Mouse (Mus musculus) MEL (cell line): Measurements from ENCODE around the gene Cntrl. TPM values are rescaled to one million over a fixed set of nuclear protein-coding genes. Genes with fewer than 3 reads are reported as not detected.

Source experiments
- DNase-seq: peaks from one replicate; pipeline ENCODE4 v3.0.0; 2011; ENCODE audit warnings: low read depth, low spot score
- H3K27ac ChIP-seq: 2 replicates; pipeline ENCODE4 v1.5.1; 2012; ENCODE audit warnings: low read depth, mild to moderate bottlenecking, control low read depth, low read length, moderate library complexity; ENCODE audit not compliant: control insufficient read depth
- H3K27me3 ChIP-seq, 2 experiments: fragments of 150-350 bp in 1 of 2; sonication (generic) in 1 of 2; 2 replicates each; pipeline ENCODE4 v1.6.1; 2012; ENCODE audit warnings: low read length in 2 of 2, mild to moderate bottlenecking in 2 of 2, improper control_type of control experiment in 1 of 2, moderate library complexity in 1 of 2; ENCODE audit not compliant: insufficient read depth in 2 of 2, control insufficient read depth in 1 of 2
- H3K36me3 ChIP-seq, 2 experiments: 2 replicates each; pipeline ENCODE4 v1.6.1; 2012 to 2014; ENCODE audit warnings: low read length in 2 of 2, improper control_type of control experiment in 1 of 2, inconsistent platforms in 1 of 2, mild to moderate bottlenecking in 1 of 2; ENCODE audit not compliant: insufficient read depth in 2 of 2, control insufficient read depth in 1 of 2
- H3K4me1 ChIP-seq, 2 experiments: fragments of 150-350 bp in 1 of 2; sonication (generic) in 1 of 2; 2 replicates each; pipeline ENCODE4 v1.6.1; 2012; ENCODE audit warnings: low read length in 2 of 2, improper control_type of control experiment in 1 of 2, mild to moderate bottlenecking in 1 of 2; ENCODE audit not compliant: insufficient read depth in 2 of 2, control insufficient read depth in 1 of 2
- H3K4me3 ChIP-seq, 2 experiments: fragments of 150-350 bp in 1 of 2; sonication (generic) in 1 of 2; 2 replicates each; pipeline ENCODE4 v1.5.1; 2012; ENCODE audit warnings: low read depth in 2 of 2, low read length in 2 of 2, mild to moderate bottlenecking in 2 of 2, moderate library complexity in 2 of 2, control low read depth in 1 of 2, improper control_type of control experiment in 1 of 2; ENCODE audit not compliant: control insufficient read depth in 1 of 2, insufficient read depth in 1 of 2
- H3K79me2 ChIP-seq: 2 replicates; pipeline ENCODE4 v1.6.1; 2012; ENCODE audit warnings: mild to moderate bottlenecking, low read length, moderate library complexity; ENCODE audit not compliant: control insufficient read depth, poor library complexity, insufficient read depth
- H3K9ac ChIP-seq: 2 replicates; pipeline ENCODE4 v1.6.1; 2012; ENCODE audit warnings: low read depth, mild to moderate bottlenecking, control low read depth, low read length, moderate library complexity; ENCODE audit not compliant: control insufficient read depth, poor library complexity, severe bottlenecking
- H3K9me3 ChIP-seq: fragments of 150-350 bp; sonication (generic); replicated peaks from 2 replicates; pipeline ENCODE4 v1.6.1; 2012; ENCODE audit warnings: mild to moderate bottlenecking, low read length, improper control_type of control experiment, moderate library complexity; ENCODE audit not compliant: insufficient read depth
- BHLHE40 ChIP-seq: IDR thresholded peaks from 2 replicates; pipeline ENCODE4 v1.6.1; 2012; ENCODE audit warnings: low read depth, mild to moderate bottlenecking, inconsistent platforms, low read length, improper control_type of control experiment, borderline replicate concordance
- CHD2 ChIP-seq: IDR thresholded peaks from 2 replicates; pipeline ENCODE4 v1.6.1; 2011; ENCODE audit warnings: low read length, improper control_type of control experiment
- CTCF ChIP-seq, 3 experiments: IDR thresholded peaks in 2 of 3; conservative IDR thresholded peaks in 1 of 3; 2 replicates each; pipeline ENCODE4 v1.5.1; 2011 to 2012; ENCODE audit warnings: low read length in 3 of 3, low read depth in 2 of 3, mild to moderate bottlenecking in 2 of 3, improper control_type of control experiment in 1 of 3, inconsistent platforms in 1 of 3, mixed read lengths in 1 of 3, moderate library complexity in 1 of 3; ENCODE audit not compliant: control insufficient read depth in 1 of 3, insufficient read depth in 1 of 3, poor library complexity in 1 of 3, severe bottlenecking in 1 of 3
- E2F4 ChIP-seq: IDR thresholded peaks from 2 replicates; pipeline ENCODE4 v1.6.1; 2011; ENCODE audit warnings: low read depth, low read length, improper control_type of control experiment, borderline replicate concordance
- ELF1 ChIP-seq: IDR thresholded peaks from 2 replicates; pipeline ENCODE4 v1.6.1; 2014; ENCODE audit warnings: low read depth, mild to moderate bottlenecking, inconsistent platforms, low read length, improper control_type of control experiment, moderate library complexity
- ETS1 ChIP-seq: IDR thresholded peaks from 2 replicates; pipeline ENCODE4 v1.6.1; 2012; ENCODE audit warnings: low read depth, mild to moderate bottlenecking, inconsistent platforms, low read length, improper control_type of control experiment, moderate library complexity
- GABPA ChIP-seq: IDR thresholded peaks from 2 replicates; pipeline ENCODE4 v1.6.1; 2012; ENCODE audit warnings: low read depth, mild to moderate bottlenecking, inconsistent platforms, low read length, improper control_type of control experiment, moderate library complexity
- GATA1 ChIP-seq: IDR thresholded peaks from 2 replicates; pipeline ENCODE4 v1.6.1; 2011; ENCODE audit warnings: low read depth, low read length, improper control_type of control experiment
- HCFC1 ChIP-seq: IDR thresholded peaks from 2 replicates; pipeline ENCODE4 v1.6.1; 2012; ENCODE audit warnings: low read depth, mild to moderate bottlenecking, inconsistent platforms, low read length, improper control_type of control experiment, moderate library complexity
- KAT2A ChIP-seq: conservative IDR thresholded peaks from 2 replicates; pipeline ENCODE4 v1.6.1; 2012; ENCODE audit warnings: low read depth, low read length, improper control_type of control experiment, inconsistent platforms
- MAFK ChIP-seq: IDR thresholded peaks from 2 replicates; pipeline ENCODE4 v1.6.1; 2011; ENCODE audit warnings: low read depth, mild to moderate bottlenecking, low read length, improper control_type of control experiment, borderline replicate concordance
- MEF2A ChIP-seq: IDR thresholded peaks from 2 replicates; pipeline ENCODE4 v1.6.1; 2014; ENCODE audit warnings: low read depth, mild to moderate bottlenecking, inconsistent platforms, low read length, improper control_type of control experiment; ENCODE audit not compliant: poor library complexity, insufficient replicate concordance, severe bottlenecking; ENCODE audit errors: extremely low read depth
- MYC ChIP-seq: IDR thresholded peaks from 2 replicates; pipeline ENCODE4 v1.6.1; 2011; ENCODE audit warnings: low read depth, mild to moderate bottlenecking, low read length, improper control_type of control experiment, moderate library complexity
- NELFE ChIP-seq: IDR thresholded peaks from 2 replicates; pipeline ENCODE4 v1.6.1; 2011; ENCODE audit warnings: low read depth, low read length, improper control_type of control experiment
- NRF1 ChIP-seq: IDR thresholded peaks from 2 replicates; pipeline ENCODE4 v1.6.1; 2014; ENCODE audit warnings: low read depth, mild to moderate bottlenecking, inconsistent platforms, low read length, improper control_type of control experiment, moderate library complexity; ENCODE audit not compliant: poor library complexity, insufficient read depth, severe bottlenecking
- POLR2AphosphoS2 ChIP-seq: IDR thresholded peaks from 2 replicates; pipeline ENCODE4 v1.6.1; 2011; ENCODE audit warnings: low read length, improper control_type of control experiment
- RAD21 ChIP-seq: IDR thresholded peaks from 2 replicates; pipeline ENCODE4 v1.6.1; 2011; ENCODE audit warnings: mild to moderate bottlenecking, low read depth, low read length, improper control_type of control experiment
- SIN3A ChIP-seq: IDR thresholded peaks from 2 replicates; pipeline ENCODE4 v1.6.1; 2012; ENCODE audit warnings: low read length, improper control_type of control experiment, inconsistent platforms
- SMC3 ChIP-seq: IDR thresholded peaks from 2 replicates; pipeline ENCODE4 v1.6.1; 2011; ENCODE audit warnings: low read depth, low read length, improper control_type of control experiment
- TBP ChIP-seq: IDR thresholded peaks from 2 replicates; pipeline ENCODE4 v1.8.0; 2011; ENCODE audit warnings: low read depth, low read length, improper control_type of control experiment
- UBTF ChIP-seq: IDR thresholded peaks from 2 replicates; pipeline ENCODE4 v1.6.1; 2012; ENCODE audit warnings: low read depth, mild to moderate bottlenecking, inconsistent platforms, low read length, improper control_type of control experiment, moderate library complexity, borderline replicate concordance; ENCODE audit not compliant: insufficient read depth
- USF2 ChIP-seq, 2 experiments: IDR thresholded peaks; 2 replicates each; pipeline ENCODE4 v1.6.1; 2011 to 2012; ENCODE audit warnings: improper control_type of control experiment in 2 of 2, low read length in 2 of 2, borderline replicate concordance in 1 of 2, inconsistent platforms in 1 of 2, low read depth in 1 of 2, mild to moderate bottlenecking in 1 of 2; ENCODE audit not compliant: insufficient read depth in 1 of 2
- ZC3H11A ChIP-seq: IDR thresholded peaks from 2 replicates; pipeline ENCODE4 v1.6.1; 2012; ENCODE audit warnings: low read depth, mild to moderate bottlenecking, inconsistent platforms, low read length, improper control_type of control experiment
- ZKSCAN1 ChIP-seq: IDR thresholded peaks from 2 replicates; pipeline ENCODE4 v1.6.1; 2012; ENCODE audit warnings: low read depth, mild to moderate bottlenecking, inconsistent platforms, low read length, improper control_type of control experiment, moderate library complexity
- ZMIZ1 ChIP-seq: IDR thresholded peaks from 2 replicates; pipeline ENCODE4 v1.6.1; 2012; ENCODE audit warnings: low read depth, mild to moderate bottlenecking, inconsistent platforms, low read length, improper control_type of control experiment, moderate library complexity
- ZNF384 ChIP-seq: IDR thresholded peaks from 2 replicates; pipeline ENCODE4 v1.6.1; 2012; ENCODE audit warnings: low read depth, mild to moderate bottlenecking, inconsistent platforms, low read length, improper control_type of control experiment
- polyA plus RNA-seq, 2 experiments: library from polyadenylated mRNA; stranded (reverse) in 1 of 2; unstranded in 1 of 2; fragments of >175 nt in 1 of 2; fragments of >200 nt in 1 of 2; gene quantifications; 2 replicates each; pipeline versions ENCODE4 v1.2.1 to v1.2.4; 2012; ENCODE audit warnings: low replicate concordance in 2 of 2, low read depth in 1 of 2; ENCODE audit not compliant: insufficient read length in 2 of 2, insufficient read depth in 1 of 2, missing spikeins in 1 of 2
- total RNA-seq: library from RNA; depleted of rRNA; stranded (reverse); fragments of 300-350 nt; gene quantifications from 2 replicates; pipeline ENCODE4 v1.2.3, GENCODE M21; 2012

Gene Cntrl
- total and polyA plus RNA-seq, 3 experiments, result 17.0 to 24.0 TPM; not detected in 1

DNA sequence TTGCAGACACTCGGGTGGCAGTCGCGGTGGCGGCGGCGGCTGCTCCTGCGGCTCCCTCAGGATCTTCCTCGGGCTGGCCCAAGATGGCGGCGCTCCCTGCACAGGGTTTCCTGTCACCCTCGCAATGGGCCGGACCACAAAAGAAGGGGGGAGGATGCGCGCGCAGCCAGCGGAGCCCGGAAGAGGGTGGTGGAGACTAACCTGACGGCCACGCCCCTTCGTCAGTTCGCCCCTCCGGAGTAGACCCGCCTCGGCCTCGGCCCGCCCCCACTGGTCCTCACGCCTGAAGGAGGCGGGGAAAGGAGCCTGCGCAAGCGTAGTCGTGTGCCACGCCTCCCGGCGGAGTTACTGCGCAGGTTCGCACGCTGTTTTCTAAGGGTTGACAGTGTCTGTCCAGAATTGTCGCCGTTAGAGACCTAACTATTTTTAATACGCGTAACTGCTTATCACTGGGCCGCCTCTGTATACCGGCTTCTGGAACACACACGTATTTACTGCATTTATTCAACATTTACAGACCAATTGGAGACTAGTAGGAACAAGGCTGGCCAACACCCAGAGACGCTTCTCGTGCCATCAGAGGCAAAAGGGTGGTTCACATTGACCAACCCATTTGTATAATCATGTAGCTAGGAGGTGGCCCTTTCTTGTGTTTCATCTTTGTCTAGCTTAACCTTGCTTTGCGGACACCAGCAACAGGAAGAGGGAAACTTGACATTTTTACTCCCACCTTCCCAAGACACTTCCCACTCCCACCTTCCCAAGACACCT, 91.8 kb downstream of the Cntrl start, which contains the start of gene Rab14 (continued):
- TF ChIP-seq MAFK (no peak), USF2 (IDR thresholded peaks at IDR 0.05; ENCODE audit: borderline replicate concordance in 1 of 2, insufficient read depth in 1 of 2, low read depth in 1 of 2, low read length in 2 of 2) (no peak), SMC3 (no peak), POLR2AphosphoS2 (peak; percentile 90; the same call in 1 of the 2 replicates), UBTF (no peak), ZNF384 (no peak), KAT2A (no peak; the same call in 1 of the 2 replicates), ETS1 (peak; percentile 50), ZMIZ1 (peak; percentile 73), TBP (peak; percentile 88), ELF1 (peak; percentile 95), GATA1 (no peak), CTCF (IDR thresholded peaks at IDR 0.05 in 2 of 3, conservative IDR thresholded peaks at IDR 0.05 in 1 of 3; ENCODE audit: control insufficient read depth in 1 of 3, insufficient read depth in 1 of 3, low read depth in 2 of 3, low read length in 3 of 3, poor library complexity in 1 of 3, severe bottlenecking in 1 of 3) (no peak), GABPA (no peak), BHLHE40 (0 out of 2 replicates have a peak, but pooled peaks have one; percentile 1), SIN3A (peak; percentile 85)

DNA sequence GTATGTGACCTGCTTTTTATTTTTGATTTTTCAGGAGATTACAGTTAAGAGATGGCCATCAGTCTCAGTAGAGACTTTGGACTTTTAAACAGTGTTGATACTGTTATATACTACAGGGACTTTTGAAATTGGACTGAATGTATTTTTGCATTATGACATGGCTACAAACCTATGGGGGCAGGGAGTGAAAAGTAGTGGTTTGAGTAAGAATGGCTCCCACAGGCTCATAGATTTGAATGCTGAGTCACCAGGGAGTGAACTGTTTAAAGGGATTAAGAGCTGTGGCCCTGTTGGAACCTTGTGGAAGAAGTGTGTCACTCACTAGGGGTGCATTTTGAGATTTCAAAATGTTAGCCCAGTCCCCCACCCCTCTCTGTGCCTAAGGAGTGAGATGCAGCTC, 94.4 kb downstream of the Cntrl start:
- Histone ChIP-seq H3K36me3 (peaks cover 3 to 14% of the 10 kb centered on the region in 2 experiments), H3K27me3 (no peaks in the 10 kb centered on the region), H3K9ac (no peak overlapping the region), H3K9me3 (no peaks in the 10 kb centered on the region), H3K27ac (no peak overlapping the region), H3K4me3 (no peak overlapping the region), H3K79me2 (peaks cover 18% of the 10 kb centered on the region), H3K4me1 (peaks cover 2 to 9% of the 10 kb centered on the region in 2 experiments)
- no peak for DNase-seq
- TF ChIP-seq RAD21 (no peak), HCFC1 (no peak), MEF2A (no peak), MYC (no peak), ETS1 (no peak), TBP (no peak), POLR2AphosphoS2 (no peak), ELF1 (no peak), GABPA (no peak), ZMIZ1 (no peak), BHLHE40 (no peak), ZKSCAN1 (no peak), ZC3H11A (no peak), NELFE (no peak), E2F4 (no peak), CTCF (IDR thresholded peaks at IDR 0.05 in 2 of 3, conservative IDR thresholded peaks at IDR 0.05 in 1 of 3; ENCODE audit: control insufficient read depth in 1 of 3, insufficient read depth in 1 of 3, low read depth in 2 of 3, low read length in 3 of 3, poor library complexity in 1 of 3, severe bottlenecking in 1 of 3) (no peak), MAFK (no peak), SIN3A (no peak), CHD2 (no peak), NRF1 (no peak)
